In genomic region chr6:128127312-128127711, GRCm38 (mm10) we compare ENCODE assay signal across 26 mouse cellular contexts. TPM values are rescaled to one million over a fixed set of nuclear protein-coding genes. Genes with fewer than 3 reads are reported as not detected.
DNase-seq lines count a peak whose midpoint lies in the region; ATAC-seq and TF ChIP-seq lines count a peak whose summit lies in the region.
"Had no signal": no experiment of that assay in that cellular context is flagged by ENCODE, and none has a peak within 500 bp of the region (broad histone marks: within the 10 kb centered on the region; RNA-seq: fewer than 3 reads in every experiment).

No protein-coding gene starts in this region.

- WGBS in heart, adult 2 months = 71% methylated on average over 3 of the region's 3 CpGs
- WGBS in kidney, adult 2 months = 45% methylated on average over 3 of the region's 3 CpGs
- WGBS in kidney, embryonic 15.5 days = 79% methylated on average over 3 of the region's 3 CpGs
- WGBS in lung, postnatal 0 days = 75% methylated on average over 3 of the region's 3 CpGs
- WGBS in embryonic facial prominence, embryonic 13.5 days = 82% methylated on average over 3 of the region's 3 CpGs

- intact Hi-C loops in heart, adult 2 months (cut with DNase I) = no loop called here
- intact Hi-C loops in heart, postnatal 10 days (cut with DNase I) = no loop called here

- H3K4me1 ChIP-seq in heart, adult 2 months (ENCODE audit: control insufficient read depth, insufficient read depth, low read length) = peaks cover 33% of the 10 kb centered on the region
- peaks cover 48% of the 10 kb centered on the region for H3K4me1 ChIP-seq in kidney, adult 2 months (ENCODE audit: control insufficient read depth, insufficient read depth, low read length)
- peaks cover 52% of the 10 kb centered on the region for H3K4me1 ChIP-seq in kidney, embryonic 15.5 days
- H3K4me1 ChIP-seq in lung, postnatal 0 days (ENCODE audit: insufficient read depth, low read depth, low read length) = peaks cover 26% of the 10 kb centered on the region
- peaks cover 86% of the 10 kb centered on the region for H3K4me1 ChIP-seq in embryonic facial prominence, embryonic 13.5 days

- no peak; the same call in 1 of the 2 replicates for ATAC-seq in kidney, embryonic 15.5 days (replicated peaks; ENCODE audit: low FRiP score)
- no peak for ATAC-seq in lung, postnatal 0 days
- no peak for ATAC-seq in embryonic facial prominence, embryonic 13.5 days (ENCODE audit: insufficient number of reproducible peaks, insufficient read depth, low FRiP score, low TSS enrichment, low read depth)
- ATAC-seq: forebrain, embryonic 13.5 days; intestine, postnatal 0 days had no signal

- no peak for TF ChIP-seq EP300 in heart, adult 2 months (IDR thresholded peaks at IDR 0.05; ENCODE audit: insufficient read depth, low read depth, low read length)
- TF ChIP-seq EP300 in lung, postnatal 0 days (IDR thresholded peaks at IDR 0.05) = no peak

- no peak overlapping the region for H3K9ac ChIP-seq in heart, adult 2 months (ENCODE audit: low read depth, low read length)
- H3K9ac ChIP-seq in kidney, embryonic 15.5 days = no peak overlapping the region
- no peak overlapping the region for H3K9ac ChIP-seq in lung, postnatal 0 days (replicated peaks; ENCODE audit: low read depth)
- no peak overlapping the region for H3K9ac ChIP-seq in embryonic facial prominence, embryonic 13.5 days
- H3K9ac ChIP-seq: forebrain, embryonic 13.5 days; hindbrain, embryonic 14.5 days; limb, embryonic 13.5 days; liver, embryonic 14.5 days; lung, embryonic 14.5 days had no signal

- H3K9me3 ChIP-seq in kidney, embryonic 15.5 days (replicated peaks) = no peaks in the 10 kb centered on the region
- H3K9me3 ChIP-seq in lung, postnatal 0 days (ENCODE audit: low read length) = no peaks in the 10 kb centered on the region
- no peaks in the 10 kb centered on the region for H3K9me3 ChIP-seq in embryonic facial prominence, embryonic 13.5 days
- H3K9me3 ChIP-seq: forebrain, embryonic 13.5 days; limb, embryonic 13.5 days had no signal

- peak overlapping the region; percentile 5; the same call in 1 of the 2 replicates for H3K27ac ChIP-seq in heart, adult 2 months
- H3K27ac ChIP-seq in kidney, adult 2 months (ENCODE audit: insufficient read depth, low read depth, low read length) = peak overlapping the region; percentile 14; the same call in 1 of the 2 replicates
- H3K27ac ChIP-seq in kidney, embryonic 15.5 days = no peak overlapping the region
- H3K27ac ChIP-seq in lung, postnatal 0 days (ENCODE audit: low read length) = peak overlapping the region; percentile 43; the same call in 1 of the 2 replicates
- H3K27ac ChIP-seq in embryonic facial prominence, embryonic 13.5 days = peak overlapping the region; percentile 11; the same call in 1 of the 2 replicates
- H3K27ac ChIP-seq: forebrain, embryonic 13.5 days; hindbrain, embryonic 14.5 days; kidney, postnatal 0 days; left cerebral cortex, adult 2 months; limb, embryonic 13.5 days; liver, embryonic 14.5 days had no signal

- H3K4me3 ChIP-seq in heart, adult 2 months = no peak overlapping the region
- no peak overlapping the region for H3K4me3 ChIP-seq in kidney, adult 2 months (ENCODE audit: insufficient read depth, low read depth, low read length)
- no peak overlapping the region for H3K4me3 ChIP-seq in kidney, embryonic 15.5 days (replicated peaks)
- no peak overlapping the region for H3K4me3 ChIP-seq in lung, postnatal 0 days (ENCODE audit: low read depth, low read length)
- H3K4me3 ChIP-seq in embryonic facial prominence, embryonic 13.5 days = no peak overlapping the region
- H3K4me3 ChIP-seq: forebrain, embryonic 13.5 days; left cerebral cortex, adult 2 months; limb, embryonic 13.5 days had no signal

- H3K4me2 ChIP-seq in kidney, embryonic 15.5 days = no peak overlapping the region
- no peak overlapping the region for H3K4me2 ChIP-seq in lung, postnatal 0 days (replicated peaks; ENCODE audit: low read depth, low read length)
- no peak overlapping the region for H3K4me2 ChIP-seq in embryonic facial prominence, embryonic 13.5 days
- H3K4me2 ChIP-seq: forebrain, embryonic 13.5 days; hindbrain, embryonic 14.5 days; limb, embryonic 13.5 days; lung, embryonic 14.5 days had no signal

- no peak for TF ChIP-seq POLR2A in heart, adult 2 months (IDR thresholded peaks at IDR 0.05; ENCODE audit: insufficient read depth, low read depth, low read length)
- no peak for TF ChIP-seq POLR2A in kidney, adult 2 months (IDR thresholded peaks at IDR 0.05; ENCODE audit: low read depth, low read length)

- DNase-seq in heart, adult 2 months = no peak
- no peak for DNase-seq in heart, postnatal 10 days
- no peak for DNase-seq in kidney, adult 2 months
- no peak for DNase-seq in lung, postnatal 0 days (ENCODE audit: low spot score)
- no peak for DNase-seq in lung, postnatal 10 days
- DNase-seq: adrenal gland, adult 8-10 months; cerebellum, adult 2 months; gastrocnemius, postnatal 25 days; heart, adult 11 months; lung, embryonic 14.5 days; lung, postnatal 36 days; midbrain, embryonic 14.5 days; right cerebral cortex, adult 18-20 months; right cerebral cortex, postnatal 4 days; thymus, adult 2 months; thymus, postnatal 36 days had no signal

- TF ChIP-seq CTCF in heart, adult 2 months (IDR thresholded peaks at IDR 0.05) = no peak
- no peak for TF ChIP-seq CTCF in kidney, adult 2 months (conservative IDR thresholded peaks at IDR 0.05; ENCODE audit: insufficient read depth, insufficient read length, low read depth, low read length)
- no peak for TF ChIP-seq CTCF in lung, postnatal 0 days (IDR thresholded peaks at IDR 0.05)

- H3K27me3 ChIP-seq in heart, adult 2 months (ENCODE audit: control insufficient read depth, insufficient read depth, low read length) = no peaks in the 10 kb centered on the region
- no peaks in the 10 kb centered on the region for H3K27me3 ChIP-seq in kidney, adult 2 months (replicated peaks; ENCODE audit: control insufficient read depth, insufficient read depth, low read length)
- no peaks in the 10 kb centered on the region for H3K27me3 ChIP-seq in kidney, embryonic 15.5 days
- no peaks in the 10 kb centered on the region for H3K27me3 ChIP-seq in lung, postnatal 0 days (replicated peaks; ENCODE audit: insufficient read depth, low read length)
- no peaks in the 10 kb centered on the region for H3K27me3 ChIP-seq in embryonic facial prominence, embryonic 13.5 days
- H3K27me3 ChIP-seq: forebrain, embryonic 13.5 days; limb, embryonic 13.5 days had no signal

- no peaks in the 10 kb centered on the region for H3K79me2 ChIP-seq in heart, adult 2 months (replicated peaks; ENCODE audit: control insufficient read depth, insufficient read depth, low read length)

- H3K36me3 ChIP-seq in heart, adult 2 months (ENCODE audit: control insufficient read depth, insufficient read depth, low read length) = peaks cover 6% of the 10 kb centered on the region; the same call in 1 of the 2 replicates
- H3K36me3 ChIP-seq in kidney, adult 2 months (ENCODE audit: control insufficient read depth, insufficient read depth, low read length) = no peaks in the 10 kb centered on the region
- H3K36me3 ChIP-seq in kidney, embryonic 15.5 days = peaks cover 13% of the 10 kb centered on the region
- H3K36me3 ChIP-seq in lung, postnatal 0 days (ENCODE audit: insufficient read depth, low read length) = no peaks in the 10 kb centered on the region
- no peaks in the 10 kb centered on the region for H3K36me3 ChIP-seq in embryonic facial prominence, embryonic 13.5 days
- H3K36me3 ChIP-seq: G1E had no signal

RNA-seq across cellular contexts. Expression of gene Tspan9, which starts 16.1 kb away (rescaled TPM):
- 100 to 1,000 TPM in 1 of 2 experiments, 10 to 100 TPM in 1; 84.9 to 104 TPM for total RNA-seq in heart, adult 2 months (2021)
- polyA plus RNA-seq in heart, adult 2 months (2012; rRNA removed) = 88.5 and 127 TPM in 2 replicates
- 100 to 1,000 TPM; 184 to 197 TPM for total RNA-seq in heart, postnatal 10 days (2021)
- 107 and 109 TPM in 2 replicates for polyA plus RNA-seq in kidney, adult 2 months (2012; rRNA removed)
- polyA plus RNA-seq in kidney, embryonic 15.5 days (2015; fragmentation: Nextera tagmentation; extraction: Ambion mirVana) = 115 and 121 TPM in 2 replicates
- 136 and 158 TPM in 2 replicates for polyA plus RNA-seq in lung, postnatal 0 days (2015; fragmentation: Nextera tagmentation; extraction: Ambion mirVana)
- polyA plus RNA-seq in embryonic facial prominence, embryonic 13.5 days (2015; fragmentation: Nextera tagmentation; extraction: Ambion mirVana) = 115 and 116 TPM in 2 replicates
- polyA plus RNA-seq: G1E had no signal
